Mouse (Mus musculus): Measurements from ENCODE around the gene 1700017N19Rik. TPM values are rescaled to one million over a fixed set of nuclear protein-coding genes. Genes with fewer than 3 reads are reported as not detected.
A peak's percentile ranks its signal among the peaks of the same experiment; 100 is the strongest.

The 1700017N19Rik gene
- total and polyA plus RNA-seq, 3 experiments = not detected

- no peak for DNase-seq (ENCODE audit: low read depth, low spot score)
- no peaks in the 10 kb centered on the region for H3K27me3 ChIP-seq (ENCODE audit: control insufficient read depth in 1 of 2, insufficient read depth in 2 of 2, low read length in 2 of 2)
- no peaks in the 10 kb centered on the region for H3K79me2 ChIP-seq (ENCODE audit: control insufficient read depth, insufficient read depth, low read length, poor library complexity)
- TF ChIP-seq CHD2 (IDR thresholded peaks at IDR 0.05; ENCODE audit: low read length) = no peak
- no peak for TF ChIP-seq KAT2A (conservative IDR thresholded peaks at IDR 0.05; ENCODE audit: low read depth, low read length)
- no peak for TF ChIP-seq ZNF384 (IDR thresholded peaks at IDR 0.05; ENCODE audit: low read depth, low read length)
- TF ChIP-seq EP300 (IDR thresholded peaks at IDR 0.05; ENCODE audit: low read depth in 1 of 2, low read length in 2 of 2) = no peak
- TF ChIP-seq ZC3H11A (IDR thresholded peaks at IDR 0.05; ENCODE audit: low read depth, low read length) = no peak
- TF ChIP-seq POLR2A (IDR thresholded peaks at IDR 0.05; ENCODE audit: control insufficient read depth in 1 of 2, insufficient read depth in 1 of 2, low read depth in 1 of 2, low read length in 2 of 2, poor library complexity in 1 of 2) = no peak
- H3K36me3 ChIP-seq (ENCODE audit: control insufficient read depth in 1 of 2, insufficient read depth in 2 of 2, low read length in 2 of 2) = no peaks in the 10 kb centered on the region
- H3K4me3 ChIP-seq (ENCODE audit: control insufficient read depth in 1 of 2, insufficient read depth in 1 of 2, low read depth in 2 of 2, low read length in 2 of 2) = no peak overlapping the region
- no peaks in the 10 kb centered on the region for H3K9me3 ChIP-seq (replicated peaks; ENCODE audit: insufficient read depth, low read length)
- no peak overlapping the region for H3K27ac ChIP-seq (ENCODE audit: control insufficient read depth, low read depth, low read length)
- H3K9ac ChIP-seq (ENCODE audit: control insufficient read depth, low read depth, low read length, poor library complexity, severe bottlenecking) = no peak overlapping the region
- H3K4me1 ChIP-seq (ENCODE audit: control insufficient read depth in 1 of 2, insufficient read depth in 2 of 2, low read length in 2 of 2) = no peaks in the 10 kb centered on the region
Observed at GRCm38 (mm10) chr10:100564112-100564511, 26.2 kb upstream of the 1700017N19Rik start.

GRCm38 (mm10) chr10:100571707-100572106 lies 18.6 kb upstream of the 1700017N19Rik start:
- Histone ChIP-seq H3K9ac (ENCODE audit: control insufficient read depth, low read depth, low read length, poor library complexity, severe bottlenecking) (no peak overlapping the region), H3K79me2 (ENCODE audit: control insufficient read depth, insufficient read depth, low read length, poor library complexity) (no peaks in the 10 kb centered on the region), H3K4me1 (ENCODE audit: control insufficient read depth in 1 of 2, insufficient read depth in 2 of 2, low read length in 2 of 2) (peaks cover 10 to 13% of the 10 kb centered on the region in 2 experiments), H3K27ac (ENCODE audit: control insufficient read depth, low read depth, low read length) (no peak overlapping the region), H3K4me3 (ENCODE audit: control insufficient read depth in 1 of 2, insufficient read depth in 1 of 2, low read depth in 2 of 2, low read length in 2 of 2) (no peak overlapping the region), H3K27me3 (ENCODE audit: control insufficient read depth in 1 of 2, insufficient read depth in 2 of 2, low read length in 2 of 2) (no peaks in the 10 kb centered on the region), H3K36me3 (ENCODE audit: control insufficient read depth in 1 of 2, insufficient read depth in 2 of 2, low read length in 2 of 2) (peaks cover 6 to 23% of the 10 kb centered on the region in 2 experiments; a peak in 3 of 4 replicates), H3K9me3 (replicated peaks; ENCODE audit: insufficient read depth, low read length) (no peaks in the 10 kb centered on the region)
- TF ChIP-seq GABPA (IDR thresholded peaks at IDR 0.05; ENCODE audit: low read depth, low read length) (peak; percentile 86; the same call in 1 of the 2 replicates), MAX (IDR thresholded peaks at IDR 0.05; ENCODE audit: low read length) (peak; percentile 66), MYC (IDR thresholded peaks at IDR 0.05; ENCODE audit: low read depth, low read length) (no peak), ETS1 (IDR thresholded peaks at IDR 0.05; ENCODE audit: low read depth, low read length) (peak; percentile 49), TCF12 (IDR thresholded peaks at IDR 0.05; ENCODE audit: low read depth, low read length) (no peak), RAD21 (IDR thresholded peaks at IDR 0.05; ENCODE audit: low read depth, low read length) (no peak), POLR2A (IDR thresholded peaks at IDR 0.05; ENCODE audit: control insufficient read depth in 1 of 2, insufficient read depth in 1 of 2, low read depth in 1 of 2, low read length in 2 of 2, poor library complexity in 1 of 2) (no peak), ZKSCAN1 (IDR thresholded peaks at IDR 0.05; ENCODE audit: low read depth, low read length) (no peak), JUND (IDR thresholded peaks at IDR 0.05; ENCODE audit: low read depth, low read length) (no peak), ZNF384 (IDR thresholded peaks at IDR 0.05; ENCODE audit: low read depth, low read length) (peak; percentile 13; the same call in 1 of the 2 replicates)
- peak; percentile 51 for DNase-seq (ENCODE audit: low read depth, low spot score)

Data from MEL (cell line).